Mouse (Mus musculus): Measurements from ENCODE around the gene Mgll. TPM values are rescaled to one million over a fixed set of nuclear protein-coding genes. Genes with fewer than 3 reads are reported as not detected.

The Mgll gene
- polyA plus RNA-seq, 1 experiment, result 30.5 TPM

- WGBS, result 69% methylated on average over 4 of the region's 4 CpGs
- no peak for DNase-seq (ENCODE audit: low read depth, low spot score)
Observed at GRCm38 (mm10) chr6:88764281-88764680, 40.1 kb downstream of the Mgll start.

- WGBS, result 56% methylated on average over 4 of the region's 4 CpGs
- no peak for DNase-seq (ENCODE audit: low read depth, low spot score)
Observed at GRCm38 (mm10) chr6:88767740-88768139, 43.5 kb downstream of the Mgll start.

- 77% methylated on average over 6 of the region's 6 CpGs for WGBS
Observed at GRCm38 (mm10) chr6:88769723-88770122, 45.5 kb downstream of the Mgll start.

GRCm38 (mm10) chr6:88770300-88770904 is 46.2 kb downstream of the Mgll start:
- DNase-seq (ENCODE audit: low read depth, low spot score), result no peak
- 65% methylated on average over 17 of the region's 17 CpGs for WGBS

More at GRCm38 (mm10) chr6:88769723-88770122, 45.5 kb downstream of the Mgll start:
- no peak for DNase-seq (ENCODE audit: low read depth, low spot score)

GRCm38 (mm10) chr6:88770981-88771380 is 46.8 kb downstream of the Mgll start:
- no peak for DNase-seq (ENCODE audit: low read depth, low spot score)
- WGBS, result 85% methylated on average over 5 of the region's 5 CpGs

- 81% methylated on average over 13 of the region's 13 CpGs for WGBS
- no peak for DNase-seq (ENCODE audit: low read depth, low spot score)
Observed at GRCm38 (mm10) chr6:88772041-88772440, 47.8 kb downstream of the Mgll start.

GRCm38 (mm10) chr6:88774055-88774454 is 49.8 kb downstream of the Mgll start:
- WGBS, result 44% methylated on average over 9 of the region's 9 CpGs
- DNase-seq (ENCODE audit: low read depth, low spot score), result no peak

GRCm38 (mm10) chr6:88775267-88775666 is 51.1 kb downstream of the Mgll start:
- DNase-seq (ENCODE audit: low read depth, low spot score), result no peak
- 35% methylated on average over 14 of the region's 14 CpGs for WGBS

GRCm38 (mm10) chr6:88776336-88776923 is 52.2 kb downstream of the Mgll start:
- DNase-seq (ENCODE audit: low read depth, low spot score), result no peak
- WGBS, result 52% methylated on average over 13 of the region's 13 CpGs

GRCm38 (mm10) chr6:88776964-88777363 is 52.8 kb downstream of the Mgll start:
- DNase-seq (ENCODE audit: low read depth, low spot score), result no peak
- 73% methylated on average over 8 of the region's 8 CpGs for WGBS

- no peak for DNase-seq (ENCODE audit: low read depth, low spot score)
- WGBS, result 69% methylated on average over 8 of the region's 8 CpGs
Observed at GRCm38 (mm10) chr6:88778047-88778688, 54.0 kb downstream of the Mgll start.

- 52% methylated on average over 5 of the region's 5 CpGs for WGBS
- no peak for DNase-seq (ENCODE audit: low read depth, low spot score)
Observed at GRCm38 (mm10) chr6:88779755-88780154, 55.5 kb downstream of the Mgll start.

GRCm38 (mm10) chr6:88781919-88782318 is 57.7 kb downstream of the Mgll start:
- 73% methylated on average over 4 of the region's 4 CpGs for WGBS
- DNase-seq (ENCODE audit: low read depth, low spot score), result no peak

GRCm38 (mm10) chr6:88782981-88783397 is 58.8 kb downstream of the Mgll start:
- 26% methylated on average over 4 of the region's 4 CpGs for WGBS
- peak; percentile 28 for DNase-seq (ENCODE audit: low read depth, low spot score)

GRCm38 (mm10) chr6:88784691-88785173 is 60.5 kb downstream of the Mgll start:
- DNase-seq (ENCODE audit: low read depth, low spot score), result no peak
- 62% methylated on average over 7 of the region's 7 CpGs for WGBS

- no peak for DNase-seq (ENCODE audit: low read depth, low spot score)
- WGBS, result 33% methylated on average over 5 of the region's 5 CpGs
Observed at GRCm38 (mm10) chr6:88785331-88785730, 61.1 kb downstream of the Mgll start.

GRCm38 (mm10) chr6:88785781-88786542 is 61.8 kb downstream of the Mgll start:
- 76% methylated on average over 10 of the region's 10 CpGs for WGBS
- no peak for DNase-seq (ENCODE audit: low read depth, low spot score)

GRCm38 (mm10) chr6:88786732-88787445 is 62.7 kb downstream of the Mgll start:
- DNase-seq (ENCODE audit: low read depth, low spot score), result no peak
- WGBS, result 67% methylated on average over 15 of the region's 15 CpGs

GRCm38 (mm10) chr6:88787496-88787895 is 63.3 kb downstream of the Mgll start:
- WGBS, result 58% methylated on average over 14 of the region's 14 CpGs
- no peak for DNase-seq (ENCODE audit: low read depth, low spot score)

- no peak for DNase-seq (ENCODE audit: low read depth, low spot score)
- WGBS, result 76% methylated on average over 11 of the region's 11 CpGs
Observed at GRCm38 (mm10) chr6:88788219-88788618, 64.0 kb downstream of the Mgll start.

Data from large intestine, adult 2 months (tissue).